Mouse (Mus musculus) forebrain, embryonic 11.5 days (tissue): ENCODE measurements around the gene Srgn. TPM values are rescaled to one million over a fixed set of nuclear protein-coding genes. Genes with fewer than 3 reads are reported as not detected.

Experiments used
- ATAC-seq: fragments of 200-750 bp; cut with Nextera tagmentation; replicated peaks from 2 replicates; pipeline ENCODE4 v1.8.0; 2017; ENCODE audit warnings: moderate TSS enrichment; ENCODE audit not compliant: low FRiP score
- DNase-seq: peaks from one replicate; pipeline ENCODE4 v3.0.0-alpha.2; 2017; ENCODE audit warnings: low spot score
- H3K27ac ChIP-seq: fragments of 300-500 bp; sonication (generic); 2 replicates; pipeline ENCODE4 v1.5.1; 2014; ENCODE audit warnings: low read depth, low read length
- H3K27me3 ChIP-seq: fragments of 300-500 bp; sonication (generic); 2 replicates; pipeline ENCODE4 v1.6.1; 2014; ENCODE audit warnings: mild to moderate bottlenecking, low read length, mixed read lengths; ENCODE audit not compliant: control insufficient read depth, insufficient read depth
- H3K36me3 ChIP-seq: fragments of 300-500 bp; sonication (generic); 2 replicates; pipeline ENCODE4 v1.6.1; 2014; ENCODE audit warnings: mild to moderate bottlenecking, low read length, moderate library complexity, mixed read lengths; ENCODE audit not compliant: control insufficient read depth, insufficient read depth
- H3K4me1 ChIP-seq: fragments of 300-500 bp; sonication (generic); replicated peaks from 2 replicates; pipeline ENCODE4 v1.6.1; 2014; ENCODE audit warnings: low read length, mixed read lengths; ENCODE audit not compliant: control insufficient read depth, insufficient read depth
- H3K4me2 ChIP-seq: fragments of 300-500 bp; sonication (generic); 2 replicates; pipeline ENCODE4 v1.6.1; 2014; ENCODE audit warnings: low read depth, mild to moderate bottlenecking, low read length, moderate library complexity, mixed read lengths; ENCODE audit not compliant: severe bottlenecking
- H3K4me3 ChIP-seq: fragments of 300-500 bp; sonication (generic); 2 replicates; pipeline ENCODE4 v1.5.1; 2014; ENCODE audit warnings: low read depth, low read length
- H3K9ac ChIP-seq: fragments of 300-500 bp; sonication (generic); 2 replicates; pipeline ENCODE4 v1.6.1; 2014; ENCODE audit warnings: low read length
- H3K9me3 ChIP-seq: fragments of 300-500 bp; sonication (generic); 2 replicates; pipeline ENCODE4 v1.6.1; 2016; ENCODE audit warnings: low read length, mixed read lengths; ENCODE audit not compliant: control insufficient read depth
- WGBS: fragments of 180-500 bp; shearing (Covaris S2); extraction: QIAGEN DNeasy Blood & Tissue Kit; methylation state at CpG from one replicate; pipeline ENCODE4 v1.1.7; 2014; 5-methylcytosine and 5-hydroxymethylcytosine counted together
- polyA plus RNA-seq: library from polyadenylated mRNA; unstranded; fragments of >200 nt; fragmentation: Nextera tagmentation; extraction: Ambion mirVana; gene quantifications from 2 replicates; pipeline ENCODE4 v1.2.1, GENCODE M21; 2014

Gene Srgn
- polyA plus RNA-seq, 1 experiment from 2014 or later: 5.4 TPM

DNA sequence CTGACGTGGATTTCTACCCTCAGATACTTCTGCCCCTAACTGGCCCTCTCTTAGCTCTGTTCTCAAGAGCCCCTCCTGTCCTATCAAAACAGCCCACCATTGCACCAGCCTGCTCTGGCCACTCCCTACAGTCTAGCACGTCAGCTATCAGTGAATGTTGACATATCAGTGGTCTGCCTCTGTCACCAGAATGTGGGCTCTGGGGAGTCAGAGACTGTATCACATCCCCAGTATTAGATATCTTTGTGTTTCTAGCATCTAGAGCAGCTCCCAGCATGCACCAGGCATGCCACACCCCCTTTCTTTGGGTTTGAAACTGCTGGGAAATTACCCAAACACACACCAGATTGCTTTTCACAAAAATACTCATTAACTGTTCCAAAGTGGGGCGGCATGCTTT, 13.5 kb upstream of the Srgn start:
- Histone ChIP-seq H3K4me1 (no peaks in the 10 kb centered on the region), H3K27ac (no peak overlapping the region), H3K4me3 (no peak overlapping the region), H3K36me3 (no peaks in the 10 kb centered on the region), H3K4me2 (no peak overlapping the region), H3K9ac (no peak overlapping the region), H3K9me3 (no peaks in the 10 kb centered on the region), H3K27me3 (no peaks in the 10 kb centered on the region)
- ATAC-seq (no peak), DNase-seq (no peak)
- WGBS: 77% methylated on average over 3 of the region's 3 CpGs

DNA sequence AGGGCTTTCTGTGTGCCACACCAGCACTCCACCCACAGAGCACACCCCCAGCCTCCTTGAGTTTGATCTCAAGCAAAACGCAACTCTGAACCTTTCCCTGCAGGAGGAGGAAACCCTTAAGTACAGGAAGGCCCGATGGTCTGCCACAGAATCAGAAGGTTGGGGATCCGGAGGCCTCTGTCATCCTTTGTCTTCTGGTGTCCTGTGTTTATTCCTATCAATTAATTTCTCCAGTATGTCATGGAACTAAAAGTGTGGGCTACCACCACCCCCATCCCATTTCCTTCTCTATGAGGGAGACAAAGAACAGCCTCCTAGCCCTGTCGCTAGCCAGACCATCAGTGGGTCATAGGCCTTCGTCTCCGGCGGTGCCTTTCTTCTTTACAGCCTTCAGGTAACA, 7.3 kb upstream of the Srgn start:
- ATAC-seq (no peak), DNase-seq (no peak)
- H3K9ac ChIP-seq: no peak overlapping the region
- no peak overlapping the region for H3K4me3 ChIP-seq
- no peaks in the 10 kb centered on the region for H3K9me3 ChIP-seq
- 82% methylated on average over 7 of the region's 7 CpGs for WGBS
- no peak overlapping the region for H3K27ac ChIP-seq
- H3K4me1 ChIP-seq: no peaks in the 10 kb centered on the region
- no peaks in the 10 kb centered on the region for H3K27me3 ChIP-seq
- H3K36me3 ChIP-seq: no peaks in the 10 kb centered on the region
- H3K4me2 ChIP-seq: no peak overlapping the region

DNA sequence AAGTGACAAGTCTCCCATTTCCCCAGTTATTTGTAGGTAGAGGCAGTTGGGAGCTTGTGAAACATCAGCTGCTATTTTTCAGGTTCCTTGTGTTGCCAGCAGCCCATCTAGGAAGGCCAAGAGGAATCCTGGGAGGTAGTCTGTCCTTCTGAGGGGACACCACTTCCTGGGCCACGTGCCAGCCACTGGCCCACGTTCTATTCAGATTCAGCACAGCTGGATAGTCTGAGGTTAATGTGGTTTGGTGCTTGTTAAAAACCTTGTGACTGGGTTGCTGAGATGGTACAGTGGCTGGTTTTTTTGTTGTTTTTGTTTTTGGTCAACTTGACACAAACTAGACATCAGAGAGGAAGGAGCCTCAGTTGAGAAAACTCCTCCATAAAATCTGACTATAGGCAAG, 5.6 kb upstream of the Srgn start:
- Histone ChIP-seq H3K9me3 (no peaks in the 10 kb centered on the region), H3K4me3 (no peak overlapping the region), H3K27ac (no peak overlapping the region), H3K27me3 (no peaks in the 10 kb centered on the region), H3K4me1 (no peaks in the 10 kb centered on the region), H3K4me2 (no peak overlapping the region), H3K36me3 (no peaks in the 10 kb centered on the region), H3K9ac (no peak overlapping the region)
- DNase-seq (no peak), ATAC-seq (no peak)
- 54% methylated on average over 2 of the region's 2 CpGs for WGBS

DNA sequence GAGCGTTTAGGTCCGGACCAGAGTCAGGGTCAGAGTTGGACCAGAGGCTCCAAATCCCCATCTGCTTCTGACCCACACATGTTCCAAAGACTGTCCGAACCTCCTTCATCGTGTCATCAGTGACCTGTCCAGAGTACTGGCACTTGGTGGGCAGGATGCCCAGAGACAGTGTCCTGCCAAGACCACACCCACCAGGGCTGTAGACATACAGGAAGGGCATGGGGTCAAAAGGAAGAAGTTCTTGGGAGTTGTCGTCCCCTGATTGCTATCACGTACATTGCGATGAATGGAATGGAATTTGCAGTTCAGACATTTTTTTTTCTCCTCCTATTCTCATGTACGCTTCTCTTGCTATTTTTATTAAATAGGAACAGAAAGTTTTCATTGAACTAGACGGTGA, 2.9 kb upstream of the Srgn start:
- ATAC-seq: no peak
- no peak overlapping the region for H3K27ac ChIP-seq
- DNase-seq: no peak
- H3K4me2 ChIP-seq: no peak overlapping the region
- no peak overlapping the region for H3K9ac ChIP-seq
- no peaks in the 10 kb centered on the region for H3K27me3 ChIP-seq
- no peaks in the 10 kb centered on the region for H3K36me3 ChIP-seq
- WGBS: 89% methylated on average over 9 of the region's 9 CpGs
- H3K4me3 ChIP-seq: no peak overlapping the region
- H3K4me1 ChIP-seq: no peaks in the 10 kb centered on the region
- no peaks in the 10 kb centered on the region for H3K9me3 ChIP-seq

DNA sequence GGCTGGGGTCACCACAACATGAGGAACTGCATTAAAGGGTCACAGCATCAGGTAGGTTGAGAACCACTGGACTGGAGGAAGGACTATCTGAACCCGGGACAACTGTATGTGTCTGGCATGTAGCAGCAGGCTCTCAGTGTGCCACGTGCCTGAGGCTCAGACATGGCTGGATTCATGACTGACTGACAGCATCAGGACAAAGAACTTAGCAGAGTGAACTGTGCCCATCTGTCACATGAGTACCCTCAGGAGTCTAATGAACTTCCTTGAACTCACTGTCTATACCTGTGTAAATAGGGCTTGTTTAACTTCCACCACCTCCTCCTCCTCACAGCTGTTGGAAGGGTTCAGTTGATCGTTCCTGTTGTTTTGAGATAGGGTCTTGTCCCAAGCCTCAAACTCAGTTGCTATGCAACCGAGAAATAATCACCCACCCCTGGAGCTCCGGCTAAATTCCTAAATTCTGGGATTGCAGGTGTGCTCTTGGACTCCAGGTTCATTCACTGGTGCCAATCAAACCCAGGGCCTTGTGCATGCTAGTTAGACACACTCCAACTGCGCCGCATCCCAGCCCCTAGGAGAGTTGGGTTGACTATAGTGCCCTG, 4.8 kb downstream of the Srgn start:
- ATAC-seq (no peak), DNase-seq (no peak)
- no peak overlapping the region for H3K27ac ChIP-seq
- no peak overlapping the region for H3K9ac ChIP-seq
- H3K4me2 ChIP-seq: no peak overlapping the region
- no peaks in the 10 kb centered on the region for H3K4me1 ChIP-seq
- no peaks in the 10 kb centered on the region for H3K27me3 ChIP-seq
- no peaks in the 10 kb centered on the region for H3K36me3 ChIP-seq
- H3K4me3 ChIP-seq: no peak overlapping the region
- WGBS: 77% methylated on average over 7 of the region's 7 CpGs
- H3K9me3 ChIP-seq: no peaks in the 10 kb centered on the region

DNA sequence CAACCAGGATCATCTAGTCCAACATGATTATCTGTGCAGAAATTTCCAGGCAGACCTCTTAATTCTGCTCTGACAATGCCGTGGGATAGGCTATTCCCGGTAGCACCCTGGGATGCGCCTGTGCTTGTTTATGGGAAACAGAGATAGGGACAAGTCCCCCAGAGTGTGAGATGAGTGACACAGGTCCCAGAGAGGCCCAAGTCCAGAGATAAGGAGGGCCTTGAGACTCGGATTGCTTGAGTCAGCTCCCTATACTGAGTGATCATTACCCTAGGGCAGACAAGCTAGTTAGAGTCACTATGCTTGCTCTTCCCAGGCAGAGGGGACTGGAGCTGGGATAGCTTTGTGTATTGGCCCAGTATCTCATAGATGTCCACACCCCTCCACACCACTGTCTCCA, 5.5 kb downstream of the Srgn start:
- DNase-seq (no peak), ATAC-seq (no peak)
- no peak overlapping the region for H3K4me2 ChIP-seq
- 78% methylated on average over 4 of the region's 4 CpGs for WGBS
- H3K9me3 ChIP-seq: no peaks in the 10 kb centered on the region
- no peak overlapping the region for H3K9ac ChIP-seq
- H3K4me1 ChIP-seq: no peaks in the 10 kb centered on the region
- no peak overlapping the region for H3K4me3 ChIP-seq
- no peaks in the 10 kb centered on the region for H3K36me3 ChIP-seq
- H3K27ac ChIP-seq: no peak overlapping the region
- H3K27me3 ChIP-seq: no peaks in the 10 kb centered on the region

DNA sequence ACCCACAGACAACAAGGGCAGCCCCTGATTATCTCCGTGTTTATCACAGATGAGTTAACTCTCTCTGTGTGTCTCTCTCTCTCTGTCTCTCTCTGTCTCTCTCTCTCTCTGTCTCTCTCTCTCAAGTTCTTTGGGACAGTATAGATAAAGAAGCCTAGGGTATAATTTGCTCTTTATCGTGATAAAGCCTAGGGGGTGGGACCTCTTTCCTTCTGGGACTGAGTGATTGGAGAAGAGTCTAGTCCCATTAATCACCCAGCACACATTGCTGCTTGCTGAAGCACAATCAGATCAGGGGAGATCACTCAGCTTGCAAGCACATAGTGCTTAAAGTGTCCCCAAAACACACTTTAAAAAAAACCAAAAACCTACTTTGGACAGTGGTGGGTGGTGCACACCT, 6.3 kb downstream of the Srgn start:
- 71% methylated on average over 2 of the region's 2 CpGs for WGBS
- no peaks in the 10 kb centered on the region for H3K9me3 ChIP-seq
- H3K9ac ChIP-seq: no peak overlapping the region
- no peaks in the 10 kb centered on the region for H3K36me3 ChIP-seq
- H3K4me1 ChIP-seq: no peaks in the 10 kb centered on the region
- H3K27ac ChIP-seq: no peak overlapping the region
- ATAC-seq (no peak), DNase-seq (no peak)
- no peak overlapping the region for H3K4me2 ChIP-seq
- no peaks in the 10 kb centered on the region for H3K27me3 ChIP-seq
- no peak overlapping the region for H3K4me3 ChIP-seq

DNA sequence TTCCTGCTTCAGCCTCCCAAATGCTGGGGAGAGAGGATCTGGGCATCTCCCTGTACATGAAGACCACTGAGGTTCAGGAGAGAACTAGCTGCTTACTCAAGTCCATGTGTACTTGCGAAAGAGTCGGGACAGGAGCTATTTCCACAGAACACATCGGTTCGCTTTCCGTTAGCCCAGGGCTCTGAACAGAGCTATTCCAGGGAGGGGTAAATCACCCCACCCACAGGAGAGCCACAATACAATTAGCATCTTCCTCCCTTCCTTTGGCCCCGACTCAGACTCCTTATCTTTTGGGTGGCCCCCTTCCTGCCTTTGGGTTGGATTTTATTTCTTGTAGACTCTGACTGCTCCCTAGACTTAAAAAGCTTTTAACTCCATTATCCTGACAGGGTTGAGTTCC, 9.7 kb downstream of the Srgn start:
- Histone ChIP-seq H3K4me2 (no peak overlapping the region), H3K27me3 (no peaks in the 10 kb centered on the region), H3K27ac (no peak overlapping the region), H3K9ac (no peak overlapping the region), H3K4me1 (no peaks in the 10 kb centered on the region), H3K4me3 (no peak overlapping the region), H3K36me3 (no peaks in the 10 kb centered on the region), H3K9me3 (no peaks in the 10 kb centered on the region)
- DNase-seq (no peak), ATAC-seq (no peak)
- WGBS: 91% methylated on average over 6 of the region's 6 CpGs

DNA sequence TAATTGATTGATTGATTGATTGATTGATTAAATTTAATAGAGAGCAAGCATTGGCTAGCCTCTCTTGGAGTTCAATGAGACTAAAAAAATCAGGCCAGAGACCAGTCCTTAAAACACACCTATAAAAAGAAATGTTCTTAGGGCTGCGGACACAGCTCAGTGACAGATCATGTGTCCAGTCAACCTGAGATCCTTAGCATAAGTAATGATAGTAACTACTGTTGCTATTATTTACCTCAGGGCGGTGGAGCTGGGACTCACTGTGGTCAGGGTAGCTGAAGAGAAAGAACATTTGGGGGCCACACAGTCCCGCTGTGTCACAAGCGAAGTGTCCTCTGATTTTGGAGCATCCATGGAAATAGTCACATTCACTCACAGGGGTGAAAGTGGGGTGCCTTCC, 14.4 kb downstream of the Srgn start:
- no peaks in the 10 kb centered on the region for H3K36me3 ChIP-seq
- H3K9me3 ChIP-seq: no peaks in the 10 kb centered on the region
- ATAC-seq (no peak), DNase-seq (no peak)
- no peaks in the 10 kb centered on the region for H3K4me1 ChIP-seq
- H3K4me3 ChIP-seq: no peak overlapping the region
- no peak overlapping the region for H3K4me2 ChIP-seq
- no peaks in the 10 kb centered on the region; the same call in 1 of the 2 replicates for H3K27me3 ChIP-seq
- 93% methylated on average over 4 of the region's 4 CpGs for WGBS
- H3K27ac ChIP-seq: no peak overlapping the region
- no peak overlapping the region for H3K9ac ChIP-seq
